ENCODE assay signal across 26 mouse cellular contexts in genomic region chr2:181036561-181036960, GRCm38 (mm10). TPM values are rescaled to one million over a fixed set of nuclear protein-coding genes. Genes with fewer than 3 reads are reported as not detected.
DNase-seq lines count a peak whose midpoint lies in the region; ATAC-seq lines count a peak whose summit lies in the region.
"Had no signal": no experiment of that assay in that cellular context is flagged by ENCODE, and none has a peak within 500 bp of the region (broad histone marks: within the 10 kb centered on the region; RNA-seq: fewer than 3 reads in every experiment).

No protein-coding gene starts in this region.

- 86% methylated on average over 6 of the region's 6 CpGs for WGBS in midbrain, embryonic 13.5 days
- 85% methylated on average over 6 of the region's 6 CpGs for WGBS in midbrain, embryonic 14.5 days
- WGBS in neural tube, embryonic 13.5 days = 87% methylated on average over 6 of the region's 6 CpGs

- no peak for DNase-seq in midbrain, embryonic 14.5 days
- DNase-seq in ZHBTc4 (ENCODE audit: low read depth, low spot score) = peak; percentile 53
- DNase-seq in heart, adult 9 months (ENCODE audit: low spot score in 2 of 2) = no peak
- DNase-seq: cerebellum, adult 11 months; cerebellum, adult 2 months; cerebellum, adult 9-11 months; cerebellum, postnatal 25 days; forebrain, postnatal 0 days; gastrocnemius, adult 2 months; gastrocnemius, postnatal 14 days; heart, adult 11 months; heart, postnatal 10 days; heart, postnatal 36 days had no signal

- H3K9me3 ChIP-seq in midbrain, embryonic 13.5 days = no peaks in the 10 kb centered on the region
- H3K9me3 ChIP-seq in midbrain, embryonic 14.5 days (ENCODE audit: control insufficient read depth, low read length) = no peaks in the 10 kb centered on the region
- H3K9me3 ChIP-seq in neural tube, embryonic 13.5 days = no peaks in the 10 kb centered on the region
- H3K9me3 ChIP-seq: embryonic facial prominence, embryonic 12.5 days; embryonic facial prominence, embryonic 15.5 days; heart, embryonic 12.5 days; heart, embryonic 15.5 days; hindbrain, embryonic 10.5 days; hindbrain, embryonic 13.5 days had no signal

- no peak overlapping the region for H3K4me3 ChIP-seq in midbrain, embryonic 13.5 days (replicated peaks)
- H3K4me3 ChIP-seq in midbrain, embryonic 14.5 days (replicated peaks; ENCODE audit: low read depth, low read length) = no peak overlapping the region
- H3K4me3 ChIP-seq in neural tube, embryonic 13.5 days = no peak overlapping the region
- H3K4me3 ChIP-seq: embryonic facial prominence, embryonic 12.5 days; embryonic facial prominence, embryonic 15.5 days; gastrocnemius, adult 2 months; heart, embryonic 12.5 days; heart, embryonic 15.5 days had no signal

- peaks cover 47% of the 10 kb centered on the region for H3K4me1 ChIP-seq in midbrain, embryonic 13.5 days (replicated peaks)
- H3K4me1 ChIP-seq in midbrain, embryonic 14.5 days (ENCODE audit: control insufficient read depth, insufficient read depth, low read length) = peaks cover 15% of the 10 kb centered on the region
- H3K4me1 ChIP-seq in neural tube, embryonic 13.5 days (replicated peaks) = peaks cover 54% of the 10 kb centered on the region

- no peak overlapping the region for H3K9ac ChIP-seq in midbrain, embryonic 13.5 days (replicated peaks)
- H3K9ac ChIP-seq in midbrain, embryonic 14.5 days (replicated peaks; ENCODE audit: low read length) = no peak overlapping the region
- no peak overlapping the region for H3K9ac ChIP-seq in neural tube, embryonic 13.5 days
- H3K9ac ChIP-seq: embryonic facial prominence, embryonic 12.5 days; embryonic facial prominence, embryonic 15.5 days; forebrain, postnatal 0 days; heart, embryonic 12.5 days; heart, embryonic 15.5 days had no signal

- peaks cover 43% of the 10 kb centered on the region for H3K36me3 ChIP-seq in midbrain, embryonic 13.5 days
- peaks cover 31% of the 10 kb centered on the region for H3K36me3 ChIP-seq in midbrain, embryonic 14.5 days (ENCODE audit: control insufficient read depth, insufficient read depth, low read length)
- peaks cover 34% of the 10 kb centered on the region for H3K36me3 ChIP-seq in neural tube, embryonic 13.5 days
- H3K36me3 ChIP-seq: embryonic facial prominence, embryonic 12.5 days; embryonic facial prominence, embryonic 15.5 days; heart, embryonic 12.5 days; heart, embryonic 15.5 days had no signal

- H3K4me2 ChIP-seq in midbrain, embryonic 13.5 days (replicated peaks) = peak overlapping the region; percentile 67; the same call in 1 of the 2 replicates
- no peak overlapping the region for H3K4me2 ChIP-seq in midbrain, embryonic 14.5 days (ENCODE audit: low read length)
- 0 out of 2 replicates have a peak overlapping the region, but pooled peaks have one; percentile 85 for H3K4me2 ChIP-seq in neural tube, embryonic 13.5 days
- H3K4me2 ChIP-seq: embryonic facial prominence, embryonic 12.5 days; embryonic facial prominence, embryonic 15.5 days; heart, embryonic 12.5 days; heart, embryonic 15.5 days had no signal

- peaks cover 8% of the 10 kb centered on the region for H3K27me3 ChIP-seq in midbrain, embryonic 13.5 days
- no peaks in the 10 kb centered on the region for H3K27me3 ChIP-seq in midbrain, embryonic 14.5 days (ENCODE audit: control insufficient read depth, insufficient read depth, low read length)
- H3K27me3 ChIP-seq in neural tube, embryonic 13.5 days = peaks cover 17% of the 10 kb centered on the region

- no peak overlapping the region for H3K27ac ChIP-seq in midbrain, embryonic 13.5 days
- H3K27ac ChIP-seq in midbrain, embryonic 14.5 days (replicated peaks; ENCODE audit: low read depth, low read length) = no peak overlapping the region
- no peak overlapping the region for H3K27ac ChIP-seq in neural tube, embryonic 13.5 days (replicated peaks)
- H3K27ac ChIP-seq: embryonic facial prominence, embryonic 12.5 days; embryonic facial prominence, embryonic 15.5 days; gastrocnemius, adult 2 months; heart, embryonic 15.5 days; hindbrain, embryonic 13.5 days had no signal

- no peak for ATAC-seq in midbrain, embryonic 13.5 days
- no peak for ATAC-seq in midbrain, embryonic 14.5 days (ENCODE audit: low FRiP score, low TSS enrichment)
- no peak for ATAC-seq in neural tube, embryonic 13.5 days (ENCODE audit: low read depth)
- ATAC-seq in activated CD4-positive, CD25-positive, alpha-beta regulatory T cell, adult 4 months = no peak
- ATAC-seq: CD4-positive, CD25-positive, alpha-beta regulatory T cell, adult 4 months; forebrain, embryonic 14.5 days; forebrain, postnatal 0 days; hindbrain, embryonic 16.5 days had no signal

RNA-seq across cellular contexts. Expression of gene Chrna4, which starts 6.8 kb away (rescaled TPM):
- 44.1 and 52.7 TPM in 2 replicates for polyA plus RNA-seq in midbrain, embryonic 13.5 days (2015; fragmentation: Nextera tagmentation; extraction: Ambion mirVana)
- 50.8 and 52.6 TPM in 2 replicates for polyA plus RNA-seq in midbrain, embryonic 14.5 days (2014; fragmentation: Nextera tagmentation; extraction: Ambion mirVana)
- polyA plus RNA-seq in neural tube, embryonic 13.5 days (2015; fragmentation: Nextera tagmentation; extraction: Ambion mirVana) = 42.9 and 43.0 TPM in 2 replicates
- not detected for polyA plus RNA-seq in activated CD4-positive, CD25-positive, alpha-beta regulatory T cell, adult 4 months (2017; shearing (Covaris generic))
- polyA plus RNA-seq: C2C12; CD4-positive, CD25-positive, alpha-beta regulatory T cell, adult 4 months had no signal

RNA-seq across cellular contexts. Expression of gene Col20a1, which starts 50.2 kb away (rescaled TPM):
- 0.12 and 0.35 TPM in 2 replicates for polyA plus RNA-seq in midbrain, embryonic 13.5 days (2015; fragmentation: Nextera tagmentation; extraction: Ambion mirVana)
- polyA plus RNA-seq in midbrain, embryonic 14.5 days (2014; fragmentation: Nextera tagmentation; extraction: Ambion mirVana) = 0.16 and 0.24 TPM in 2 replicates
- polyA plus RNA-seq in neural tube, embryonic 13.5 days (2015; fragmentation: Nextera tagmentation; extraction: Ambion mirVana) = 0.62 and 1.2 TPM in 2 replicates
- under 1 TPM; 0.20 to 0.31 TPM for polyA plus RNA-seq in activated CD4-positive, CD25-positive, alpha-beta regulatory T cell, adult 4 months (2017; shearing (Covaris generic))

Comparison
In these comparisons a context has a peak if more than half of its experiments do, and no peak if none do; other contexts are left out.
1. RNA of gene Chrna4, which starts 6.8 kb away (polyA plus RNA-seq): 44.1 to 52.7 TPM in midbrain, embryonic 13.5 days, 50.8 to 52.6 TPM in midbrain, embryonic 14.5 days and 42.9 to 43.0 TPM in neural tube, embryonic 13.5 days; not detected in activated CD4-positive, CD25-positive, alpha-beta regulatory T cell, adult 4 months; every median in the first group is over 10 times any median in the second.